Mouse (Mus musculus): Measurements from ENCODE around the gene March8. TPM values are rescaled to one million over a fixed set of nuclear protein-coding genes. Genes with fewer than 3 reads are reported as not detected.

Gene March8
- polyA plus RNA-seq, 1 experiment from 2014 or later = 29.4 TPM

GRCm38 (mm10) chr6:116407216-116407615 is 69.4 kb downstream of the March8 start:
- WGBS = 91% methylated on average over 4 of the region's 4 CpGs
- Histone ChIP-seq H3K4me3 (ENCODE audit: low read depth, low read length) (no peak overlapping the region), H3K27ac (ENCODE audit: low read depth, low read length) (no peak overlapping the region), H3K27me3 (replicated peaks; ENCODE audit: control insufficient read depth, insufficient read depth, low read length) (no peaks in the 10 kb centered on the region), H3K36me3 (ENCODE audit: control insufficient read depth, insufficient read depth) (peaks cover 42% of the 10 kb centered on the region; the same call in 1 of the 2 replicates), H3K4me1 (replicated peaks; ENCODE audit: control insufficient read depth, insufficient read depth, low read length) (no peaks in the 10 kb centered on the region), H3K9ac (ENCODE audit: low read depth, low read length) (no peak overlapping the region), H3K9me3 (ENCODE audit: control insufficient read depth) (no peaks in the 10 kb centered on the region), H3K4me2 (replicated peaks; ENCODE audit: low read depth) (no peak overlapping the region)
- no peak for ATAC-seq
- TF ChIP-seq CTCF (IDR thresholded peaks at IDR 0.05; ENCODE audit: low read depth) = no peak

- no peak overlapping the region for H3K27ac ChIP-seq (ENCODE audit: low read depth, low read length)
- WGBS = 76% methylated on average over 6 of the region's 6 CpGs
- ATAC-seq = no peak
Measured at GRCm38 (mm10) chr6:116407956-116408657, 70.3 kb downstream of the March8 start.

GRCm38 (mm10) chr6:116410436-116410835 is 72.6 kb downstream of the March8 start:
- WGBS = 96% methylated on average over 10 of the region's 10 CpGs
- TF ChIP-seq CTCF (IDR thresholded peaks at IDR 0.05; ENCODE audit: low read depth) = no peak
- H3K27ac ChIP-seq (ENCODE audit: low read depth, low read length) = no peak overlapping the region
- H3K36me3 ChIP-seq (ENCODE audit: control insufficient read depth, insufficient read depth) = peaks cover 30% of the 10 kb centered on the region; the same call in 1 of the 2 replicates
- H3K9me3 ChIP-seq (ENCODE audit: control insufficient read depth) = no peaks in the 10 kb centered on the region
- H3K27me3 ChIP-seq (replicated peaks; ENCODE audit: control insufficient read depth, insufficient read depth, low read length) = no peaks in the 10 kb centered on the region
- H3K4me2 ChIP-seq (replicated peaks; ENCODE audit: low read depth) = no peak overlapping the region
- no peak overlapping the region for H3K4me3 ChIP-seq (ENCODE audit: low read depth, low read length)
- ATAC-seq = no peak
- H3K9ac ChIP-seq (ENCODE audit: low read depth, low read length) = no peak overlapping the region
- no peaks in the 10 kb centered on the region for H3K4me1 ChIP-seq (replicated peaks; ENCODE audit: control insufficient read depth, insufficient read depth, low read length)

More at GRCm38 (mm10) chr6:116407956-116408657, 70.3 kb downstream of the March8 start:
- no peak overlapping the region for H3K4me3 ChIP-seq (ENCODE audit: low read depth, low read length)
- H3K4me2 ChIP-seq (replicated peaks; ENCODE audit: low read depth) = no peak overlapping the region
- no peak overlapping the region for H3K9ac ChIP-seq (ENCODE audit: low read depth, low read length)
- H3K27me3 ChIP-seq (replicated peaks; ENCODE audit: control insufficient read depth, insufficient read depth, low read length) = no peaks in the 10 kb centered on the region
- H3K9me3 ChIP-seq (ENCODE audit: control insufficient read depth) = no peaks in the 10 kb centered on the region
- TF ChIP-seq CTCF (IDR thresholded peaks at IDR 0.05; ENCODE audit: low read depth) = no peak
- H3K4me1 ChIP-seq (replicated peaks; ENCODE audit: control insufficient read depth, insufficient read depth, low read length) = no peaks in the 10 kb centered on the region
- peaks cover 39% of the 10 kb centered on the region; the same call in 1 of the 2 replicates for H3K36me3 ChIP-seq (ENCODE audit: control insufficient read depth, insufficient read depth)

- no peak overlapping the region for H3K4me2 ChIP-seq (replicated peaks; ENCODE audit: low read depth)
- no peak overlapping the region for H3K27ac ChIP-seq (ENCODE audit: low read depth, low read length)
- no peak for TF ChIP-seq CTCF (IDR thresholded peaks at IDR 0.05; ENCODE audit: low read depth)
- H3K27me3 ChIP-seq (replicated peaks; ENCODE audit: control insufficient read depth, insufficient read depth, low read length) = no peaks in the 10 kb centered on the region
- no peak overlapping the region for H3K4me3 ChIP-seq (ENCODE audit: low read depth, low read length)
- 89% methylated on average over 3 of the region's 3 CpGs for WGBS
- H3K4me1 ChIP-seq (replicated peaks; ENCODE audit: control insufficient read depth, insufficient read depth, low read length) = no peaks in the 10 kb centered on the region
- ATAC-seq = no peak
- peaks cover 25% of the 10 kb centered on the region; the same call in 1 of the 2 replicates for H3K36me3 ChIP-seq (ENCODE audit: control insufficient read depth, insufficient read depth)
- no peaks in the 10 kb centered on the region for H3K9me3 ChIP-seq (ENCODE audit: control insufficient read depth)
- no peak overlapping the region for H3K9ac ChIP-seq (ENCODE audit: low read depth, low read length)
Measured at GRCm38 (mm10) chr6:116411716-116412115, 73.9 kb downstream of the March8 start.

- Histone ChIP-seq H3K9ac (ENCODE audit: low read depth, low read length) (no peak overlapping the region), H3K27me3 (replicated peaks; ENCODE audit: control insufficient read depth, insufficient read depth, low read length) (no peaks in the 10 kb centered on the region), H3K36me3 (ENCODE audit: control insufficient read depth, insufficient read depth) (peaks cover 15% of the 10 kb centered on the region; the same call in 1 of the 2 replicates), H3K4me3 (ENCODE audit: low read depth, low read length) (no peak overlapping the region), H3K9me3 (ENCODE audit: control insufficient read depth) (no peaks in the 10 kb centered on the region), H3K27ac (ENCODE audit: low read depth, low read length) (no peak overlapping the region), H3K4me1 (replicated peaks; ENCODE audit: control insufficient read depth, insufficient read depth, low read length) (no peaks in the 10 kb centered on the region), H3K4me2 (replicated peaks; ENCODE audit: low read depth) (no peak overlapping the region)
- WGBS = 91% methylated on average over 14 of the region's 14 CpGs
- no peak for TF ChIP-seq CTCF (IDR thresholded peaks at IDR 0.05; ENCODE audit: low read depth)
- ATAC-seq = no peak
Measured at GRCm38 (mm10) chr6:116412546-116413325, 74.9 kb downstream of the March8 start.

- no peak overlapping the region for H3K27ac ChIP-seq (ENCODE audit: low read depth, low read length)
- no peaks in the 10 kb centered on the region for H3K9me3 ChIP-seq (ENCODE audit: control insufficient read depth)
- no peak for ATAC-seq
- no peaks in the 10 kb centered on the region for H3K27me3 ChIP-seq (replicated peaks; ENCODE audit: control insufficient read depth, insufficient read depth, low read length)
- TF ChIP-seq CTCF (IDR thresholded peaks at IDR 0.05; ENCODE audit: low read depth) = no peak
- 80% methylated on average over 12 of the region's 12 CpGs for WGBS
- H3K4me2 ChIP-seq (replicated peaks; ENCODE audit: low read depth) = no peak overlapping the region
- H3K4me3 ChIP-seq (ENCODE audit: low read depth, low read length) = no peak overlapping the region
- no peaks in the 10 kb centered on the region for H3K4me1 ChIP-seq (replicated peaks; ENCODE audit: control insufficient read depth, insufficient read depth, low read length)
- H3K36me3 ChIP-seq (ENCODE audit: control insufficient read depth, insufficient read depth) = peaks cover 8% of the 10 kb centered on the region; the same call in 1 of the 2 replicates
- no peak overlapping the region for H3K9ac ChIP-seq (ENCODE audit: low read depth, low read length)
Measured at GRCm38 (mm10) chr6:116415126-116415676, 77.4 kb downstream of the March8 start.
